Mouse (Mus musculus) thymus, adult 2 months (tissue): ENCODE data around the gene Pigq. TPM values are rescaled to one million over a fixed set of nuclear protein-coding genes. Genes with fewer than 3 reads are reported as not detected.

Source experiments
- DNase-seq: peaks from one replicate; pipeline ENCODE4 v3.0.0; 2021
- H3K27ac ChIP-seq: fragments of 200-500 bp; 2 replicates; pipeline ENCODE4 v1.5.1; 2012; ENCODE audit warnings: low read length, control low read depth; ENCODE audit not compliant: control insufficient read depth, insufficient read depth
- H3K27me3 ChIP-seq: fragments of 200-500 bp; 2 replicates; pipeline ENCODE4 v1.6.1; 2012; ENCODE audit warnings: mild to moderate bottlenecking, low read length, moderate library complexity, mixed read lengths; ENCODE audit not compliant: control insufficient read depth, insufficient read depth
- H3K36me3 ChIP-seq: fragments of 200-500 bp; 2 replicates; pipeline ENCODE4 v1.6.1; 2012; ENCODE audit warnings: mild to moderate bottlenecking, low read length, moderate library complexity; ENCODE audit not compliant: control insufficient read depth, insufficient read depth
- H3K4me1 ChIP-seq: fragments of 200-500 bp; replicated peaks from 2 replicates; pipeline ENCODE4 v1.6.1; 2012; ENCODE audit warnings: low read length; ENCODE audit not compliant: control insufficient read depth, insufficient read depth
- H3K4me3 ChIP-seq: fragments of 200-500 bp; 2 replicates; pipeline ENCODE4 v1.5.1; 2012; ENCODE audit warnings: mild to moderate bottlenecking, low read length, control low read depth, moderate library complexity; ENCODE audit not compliant: control insufficient read depth, insufficient read depth
- CTCF ChIP-seq: fragments of 200-500 bp; IDR thresholded peaks from 2 replicates; pipeline ENCODE4 v1.5.1; 2012; ENCODE audit warnings: mild to moderate bottlenecking, control low read depth, low read length, moderate library complexity, borderline replicate concordance; ENCODE audit not compliant: control insufficient read depth, poor library complexity, insufficient read depth; ENCODE audit errors: extremely low read depth
- POLR2A ChIP-seq: fragments of 200-500 bp; IDR thresholded peaks from 2 replicates; pipeline ENCODE4 v1.6.1; 2012; ENCODE audit warnings: mild to moderate bottlenecking, low read length, control low read depth, moderate library complexity; ENCODE audit not compliant: control insufficient read depth, poor library complexity, insufficient read depth; ENCODE audit errors: extremely low read depth
- WGBS: fragments of 180-500 bp; shearing (Covaris S2); methylation state at CpG from one replicate; pipeline ENCODE4 v1.1.7; 2018; 5-methylcytosine and 5-hydroxymethylcytosine counted together
- polyA plus RNA-seq: library from polyadenylated mRNA; depleted of rRNA; stranded (reverse); fragments of >200 nt; gene quantifications from 2 replicates; pipeline ENCODE4 v1.2.3, GENCODE M21; 2012

Pigq gene
- polyA plus RNA-seq, 1 experiment, result 133 TPM

DNA sequence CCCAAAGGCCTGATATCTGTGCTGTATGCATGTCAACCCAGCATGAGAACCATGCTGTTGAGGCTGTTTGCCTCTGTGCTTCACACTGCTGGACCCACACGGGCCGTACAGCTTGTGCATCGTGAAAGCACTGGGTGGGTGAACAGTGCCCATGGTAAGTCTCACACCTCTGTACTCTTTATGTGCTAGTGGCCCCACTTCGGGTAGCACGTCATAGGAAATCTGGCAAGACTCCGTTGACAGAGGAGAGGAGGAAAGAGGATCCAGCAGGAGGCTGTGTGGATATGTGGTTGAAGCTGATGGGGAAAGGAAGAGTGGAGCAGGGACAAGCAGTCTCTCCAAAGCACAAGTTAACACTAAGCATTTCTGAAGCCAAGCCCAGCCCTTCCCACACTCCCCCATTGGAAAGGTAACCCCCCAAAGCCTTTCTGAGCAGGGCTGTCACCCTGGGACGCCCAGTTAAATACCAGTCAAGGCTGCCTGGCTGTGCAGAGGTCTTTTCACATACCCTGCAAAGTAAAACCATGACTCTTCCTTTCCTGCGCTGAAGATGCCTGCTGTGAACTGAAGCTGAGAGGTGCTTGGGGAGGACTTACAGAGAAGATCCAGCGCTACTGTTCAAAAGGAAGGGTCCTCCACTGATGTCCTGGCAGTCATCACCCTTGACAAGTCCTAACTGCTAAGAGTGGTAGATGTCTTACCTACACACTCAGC, 26.5 kb downstream of the Pigq start:
- WGBS, result 92% methylated on average over 9 of the region's 9 CpGs
- TF ChIP-seq CTCF (no peak), POLR2A (no peak)
- Histone ChIP-seq H3K27me3 (no peaks in the 10 kb centered on the region), H3K4me3 (no peak overlapping the region), H3K27ac (no peak overlapping the region), H3K4me1 (peaks cover 12% of the 10 kb centered on the region), H3K36me3 (no peaks in the 10 kb centered on the region)
- no peak for DNase-seq

DNA sequence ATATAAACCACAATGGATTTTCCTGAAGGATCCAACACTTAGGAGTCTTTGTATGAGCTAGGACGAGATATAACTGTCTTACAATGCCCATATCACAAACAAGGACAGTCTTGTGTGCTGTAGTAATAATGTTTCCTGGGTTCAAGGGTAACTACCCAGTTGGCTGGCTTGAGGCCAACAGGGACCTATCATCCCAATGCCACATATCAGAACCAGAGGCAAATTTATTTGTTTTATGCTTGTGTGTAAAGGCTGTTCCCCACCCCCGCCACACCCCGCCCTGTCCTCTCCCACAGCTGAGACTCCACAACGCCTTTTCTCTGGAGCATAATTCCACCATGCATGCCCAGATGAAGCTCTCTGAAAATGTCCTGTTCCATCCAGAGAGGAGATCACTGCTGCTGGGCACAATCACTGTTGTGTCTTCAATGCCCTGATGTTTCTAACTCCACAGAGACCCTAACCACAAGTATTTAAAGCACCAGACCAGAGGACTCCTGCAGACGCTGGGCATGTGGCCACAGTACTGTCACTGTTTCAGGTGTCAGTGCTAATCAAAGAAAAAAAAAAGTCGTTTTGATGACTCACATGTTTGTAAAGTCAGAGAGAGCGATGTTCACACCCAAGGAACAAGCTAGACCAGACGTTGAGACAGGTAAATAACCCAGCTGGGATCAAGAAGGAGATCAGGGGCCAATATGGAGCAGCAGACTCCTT, 27.6 kb downstream of the Pigq start:
- Histone ChIP-seq H3K27ac (no peak overlapping the region), H3K4me1 (peaks cover 12% of the 10 kb centered on the region), H3K27me3 (no peaks in the 10 kb centered on the region), H3K4me3 (no peak overlapping the region), H3K36me3 (no peaks in the 10 kb centered on the region)
- TF ChIP-seq CTCF (no peak), POLR2A (no peak)
- 84% methylated on average over 8 of the region's 8 CpGs for WGBS
- no peak for DNase-seq

DNA sequence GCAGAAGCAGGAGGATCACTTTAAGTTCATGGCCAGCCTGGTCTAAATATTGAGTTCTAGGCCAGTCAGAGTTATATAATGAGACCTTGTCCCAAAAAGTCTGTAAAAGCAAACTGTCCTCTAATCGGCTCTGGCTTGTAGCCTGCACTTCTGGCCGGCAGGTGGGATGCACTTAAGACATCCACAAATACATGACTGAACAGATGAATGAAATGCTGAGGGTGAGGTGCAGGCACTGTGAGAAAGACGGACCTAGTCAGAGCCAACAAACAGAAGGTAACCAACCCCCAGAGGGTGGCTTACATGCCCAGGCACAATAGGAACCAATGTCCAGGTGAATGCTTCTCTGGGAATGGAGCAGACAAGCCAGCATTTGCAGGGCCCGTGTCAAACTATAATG, 30.4 kb downstream of the Pigq start:
- Histone ChIP-seq H3K27ac (no peak overlapping the region), H3K4me3 (no peak overlapping the region), H3K4me1 (peaks cover 12% of the 10 kb centered on the region), H3K27me3 (no peaks in the 10 kb centered on the region; the same call in 1 of the 2 replicates), H3K36me3 (no peaks in the 10 kb centered on the region)
- TF ChIP-seq POLR2A, result no peak
- TF ChIP-seq CTCF, result no peak
- no peak for DNase-seq
- 76% methylated on average over 4 of the region's 4 CpGs for WGBS

DNA sequence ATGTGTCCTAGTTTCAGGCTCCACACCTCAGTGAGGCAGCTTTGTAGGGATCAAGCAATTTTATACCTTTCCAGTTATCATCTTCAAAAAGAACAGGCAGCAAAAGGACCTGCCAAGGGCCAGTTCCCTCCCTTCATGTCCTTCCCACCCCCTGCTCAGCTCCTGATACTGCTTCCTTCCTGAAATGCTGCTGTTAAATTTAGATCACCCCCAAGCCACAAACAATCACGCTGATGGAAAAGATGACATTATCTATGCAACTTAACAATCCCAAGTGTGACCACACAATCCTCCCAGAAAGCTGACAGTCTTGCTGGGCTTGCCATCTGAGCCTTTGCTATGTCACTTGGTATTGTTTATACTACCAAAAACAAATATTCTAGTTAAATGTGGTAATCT, 30.9 kb downstream of the Pigq start:
- DNase-seq, result no peak
- H3K27me3 ChIP-seq, result no peaks in the 10 kb centered on the region; the same call in 1 of the 2 replicates
- no peak overlapping the region for H3K4me3 ChIP-seq
- H3K36me3 ChIP-seq, result no peaks in the 10 kb centered on the region
- TF ChIP-seq POLR2A, result no peak
- no peak for TF ChIP-seq CTCF
- H3K4me1 ChIP-seq, result peaks cover 10% of the 10 kb centered on the region
- 3% methylated on average over 1 of the region's 1 CpGs for WGBS
- no peak overlapping the region for H3K27ac ChIP-seq

DNA sequence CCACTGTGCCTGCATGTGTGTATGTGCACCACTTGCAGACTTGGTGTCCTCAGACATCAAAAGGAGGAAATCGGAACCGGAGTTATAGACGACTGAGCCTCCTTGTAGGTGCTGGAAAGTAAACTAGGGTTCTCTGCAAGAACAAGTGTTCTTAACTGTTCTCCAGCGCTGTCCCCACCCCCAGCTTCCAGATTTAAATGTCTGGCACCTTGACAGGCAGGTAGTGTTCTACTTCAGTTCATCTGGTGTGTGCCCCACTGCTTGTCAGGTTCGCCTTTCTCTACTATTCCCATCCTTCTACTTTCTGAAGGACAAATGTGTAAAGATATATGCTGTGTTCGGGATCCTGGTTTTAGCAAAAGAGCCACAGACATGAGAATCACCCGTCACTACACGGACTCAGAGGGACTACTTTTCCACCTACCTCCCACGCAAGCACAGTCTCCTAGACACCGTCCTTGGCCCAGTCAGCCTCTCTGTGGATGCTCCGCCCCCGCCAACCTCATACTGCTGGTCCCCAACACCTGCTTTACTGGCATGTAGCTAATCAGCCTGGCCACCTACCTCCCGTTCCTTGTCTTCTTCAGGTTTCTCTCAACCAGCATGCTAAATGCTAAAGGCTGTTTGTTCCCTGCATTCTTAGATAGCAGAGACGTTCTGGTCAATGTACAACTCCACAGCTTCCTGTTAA, 31.4 kb downstream of the Pigq start:
- DNase-seq, result no peak
- H3K4me3 ChIP-seq, result no peak overlapping the region
- no peak for TF ChIP-seq CTCF
- TF ChIP-seq POLR2A, result no peak

DNA sequence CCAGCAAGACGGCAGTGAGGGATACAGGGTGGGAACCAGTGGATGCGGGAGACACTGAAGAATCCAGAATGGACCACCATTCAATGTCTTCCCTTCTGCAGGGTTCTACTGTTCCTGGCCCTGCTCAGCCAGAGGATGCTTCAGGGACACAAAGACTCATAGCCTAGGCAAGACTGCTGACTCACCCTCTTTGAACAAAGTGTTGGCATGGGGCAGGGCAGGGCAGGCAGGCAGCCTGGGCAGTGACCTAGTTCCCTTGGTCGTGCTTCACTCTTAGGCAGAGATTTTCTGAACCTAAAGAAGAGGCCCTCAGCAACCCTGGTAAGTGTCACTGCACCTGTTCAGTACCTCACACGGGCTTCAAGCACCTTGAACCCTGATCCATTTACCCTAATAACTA, 32.9 kb downstream of the Pigq start:
- no peak for DNase-seq
- Histone ChIP-seq H3K27me3 (no peaks in the 10 kb centered on the region; the same call in 1 of the 2 replicates), H3K4me3 (no peak overlapping the region), H3K36me3 (no peaks in the 10 kb centered on the region), H3K4me1 (no peaks in the 10 kb centered on the region), H3K27ac (no peak overlapping the region)
- TF ChIP-seq CTCF, result no peak
- TF ChIP-seq POLR2A, result no peak
- WGBS, result 78% methylated on average over 4 of the region's 4 CpGs

More for the DNA sequence above, 31.4 kb downstream of the Pigq start:
- WGBS, result 81% methylated on average over 14 of the region's 14 CpGs
- no peak overlapping the region for H3K27ac ChIP-seq
- no peaks in the 10 kb centered on the region; the same call in 1 of the 2 replicates for H3K27me3 ChIP-seq
- no peaks in the 10 kb centered on the region for H3K36me3 ChIP-seq
- H3K4me1 ChIP-seq, result peaks cover 5% of the 10 kb centered on the region
